Mouse (Mus musculus) MEL (cell line): ENCODE results near the gene Cacna1s. TPM values are rescaled to one million over a fixed set of nuclear protein-coding genes. Genes with fewer than 3 reads are reported as not detected.
A peak's percentile ranks its signal among the peaks of the same experiment; 100 is the strongest.

Source experiments
- DNase-seq: peaks from one replicate; pipeline ENCODE4 v3.0.0; 2011; ENCODE audit warnings: low read depth, low spot score
- H3K27ac ChIP-seq: 2 replicates; pipeline ENCODE4 v1.5.1; 2012; ENCODE audit warnings: low read depth, mild to moderate bottlenecking, control low read depth, low read length, moderate library complexity; ENCODE audit not compliant: control insufficient read depth
- H3K27me3 ChIP-seq, 2 experiments: fragments of 150-350 bp in 1 of 2; sonication (generic) in 1 of 2; 2 replicates each; pipeline ENCODE4 v1.6.1; 2012; ENCODE audit warnings: low read length in 2 of 2, mild to moderate bottlenecking in 2 of 2, improper control_type of control experiment in 1 of 2, moderate library complexity in 1 of 2; ENCODE audit not compliant: insufficient read depth in 2 of 2, control insufficient read depth in 1 of 2
- H3K36me3 ChIP-seq, 2 experiments: 2 replicates each; pipeline ENCODE4 v1.6.1; 2012 to 2014; ENCODE audit warnings: low read length in 2 of 2, improper control_type of control experiment in 1 of 2, inconsistent platforms in 1 of 2, mild to moderate bottlenecking in 1 of 2; ENCODE audit not compliant: insufficient read depth in 2 of 2, control insufficient read depth in 1 of 2
- H3K4me1 ChIP-seq, 2 experiments: fragments of 150-350 bp in 1 of 2; sonication (generic) in 1 of 2; 2 replicates each; pipeline ENCODE4 v1.6.1; 2012; ENCODE audit warnings: low read length in 2 of 2, improper control_type of control experiment in 1 of 2, mild to moderate bottlenecking in 1 of 2; ENCODE audit not compliant: insufficient read depth in 2 of 2, control insufficient read depth in 1 of 2
- H3K4me3 ChIP-seq, 2 experiments: fragments of 150-350 bp in 1 of 2; sonication (generic) in 1 of 2; 2 replicates each; pipeline ENCODE4 v1.5.1; 2012; ENCODE audit warnings: low read depth in 2 of 2, low read length in 2 of 2, mild to moderate bottlenecking in 2 of 2, moderate library complexity in 2 of 2, control low read depth in 1 of 2, improper control_type of control experiment in 1 of 2; ENCODE audit not compliant: control insufficient read depth in 1 of 2, insufficient read depth in 1 of 2
- H3K79me2 ChIP-seq: 2 replicates; pipeline ENCODE4 v1.6.1; 2012; ENCODE audit warnings: mild to moderate bottlenecking, low read length, moderate library complexity; ENCODE audit not compliant: control insufficient read depth, poor library complexity, insufficient read depth
- H3K9ac ChIP-seq: 2 replicates; pipeline ENCODE4 v1.6.1; 2012; ENCODE audit warnings: low read depth, mild to moderate bottlenecking, control low read depth, low read length, moderate library complexity; ENCODE audit not compliant: control insufficient read depth, poor library complexity, severe bottlenecking
- H3K9me3 ChIP-seq: fragments of 150-350 bp; sonication (generic); replicated peaks from 2 replicates; pipeline ENCODE4 v1.6.1; 2012; ENCODE audit warnings: mild to moderate bottlenecking, low read length, improper control_type of control experiment, moderate library complexity; ENCODE audit not compliant: insufficient read depth
- CHD1 ChIP-seq: IDR thresholded peaks from 2 replicates; pipeline ENCODE4 v1.6.1; 2012; ENCODE audit warnings: low read depth, mild to moderate bottlenecking, inconsistent platforms, low read length, improper control_type of control experiment
- CTCF ChIP-seq, 3 experiments: IDR thresholded peaks in 2 of 3; conservative IDR thresholded peaks in 1 of 3; 2 replicates each; pipeline ENCODE4 v1.5.1; 2011 to 2012; ENCODE audit warnings: low read length in 3 of 3, low read depth in 2 of 3, mild to moderate bottlenecking in 2 of 3, improper control_type of control experiment in 1 of 3, inconsistent platforms in 1 of 3, mixed read lengths in 1 of 3, moderate library complexity in 1 of 3; ENCODE audit not compliant: control insufficient read depth in 1 of 3, insufficient read depth in 1 of 3, poor library complexity in 1 of 3, severe bottlenecking in 1 of 3
- E2F4 ChIP-seq: IDR thresholded peaks from 2 replicates; pipeline ENCODE4 v1.6.1; 2011; ENCODE audit warnings: low read depth, low read length, improper control_type of control experiment, borderline replicate concordance
- ELF1 ChIP-seq: IDR thresholded peaks from 2 replicates; pipeline ENCODE4 v1.6.1; 2014; ENCODE audit warnings: low read depth, mild to moderate bottlenecking, inconsistent platforms, low read length, improper control_type of control experiment, moderate library complexity
- GABPA ChIP-seq: IDR thresholded peaks from 2 replicates; pipeline ENCODE4 v1.6.1; 2012; ENCODE audit warnings: low read depth, mild to moderate bottlenecking, inconsistent platforms, low read length, improper control_type of control experiment, moderate library complexity
- GATA1 ChIP-seq: IDR thresholded peaks from 2 replicates; pipeline ENCODE4 v1.6.1; 2011; ENCODE audit warnings: low read depth, low read length, improper control_type of control experiment
- HCFC1 ChIP-seq: IDR thresholded peaks from 2 replicates; pipeline ENCODE4 v1.6.1; 2012; ENCODE audit warnings: low read depth, mild to moderate bottlenecking, inconsistent platforms, low read length, improper control_type of control experiment, moderate library complexity
- JUND ChIP-seq: IDR thresholded peaks from 2 replicates; pipeline ENCODE4 v1.6.1; 2011; ENCODE audit warnings: low read depth, mild to moderate bottlenecking, improper control_type of control experiment, low read length
- KAT2A ChIP-seq: conservative IDR thresholded peaks from 2 replicates; pipeline ENCODE4 v1.6.1; 2012; ENCODE audit warnings: low read depth, low read length, improper control_type of control experiment, inconsistent platforms
- MAX ChIP-seq: IDR thresholded peaks from 2 replicates; pipeline ENCODE4 v1.6.1; 2011; ENCODE audit warnings: low read length, improper control_type of control experiment
- MEF2A ChIP-seq: IDR thresholded peaks from 2 replicates; pipeline ENCODE4 v1.6.1; 2014; ENCODE audit warnings: low read depth, mild to moderate bottlenecking, inconsistent platforms, low read length, improper control_type of control experiment; ENCODE audit not compliant: poor library complexity, insufficient replicate concordance, severe bottlenecking; ENCODE audit errors: extremely low read depth
- MXI1 ChIP-seq: IDR thresholded peaks from 2 replicates; pipeline ENCODE4 v1.6.1; 2011; ENCODE audit warnings: mild to moderate bottlenecking, low read depth, low read length, improper control_type of control experiment
- MYB ChIP-seq: IDR thresholded peaks from 2 replicates; pipeline ENCODE4 v1.6.1; 2011; ENCODE audit warnings: mild to moderate bottlenecking, low read depth, low read length, improper control_type of control experiment
- NELFE ChIP-seq: IDR thresholded peaks from 2 replicates; pipeline ENCODE4 v1.6.1; 2011; ENCODE audit warnings: low read depth, low read length, improper control_type of control experiment
- POLR2A ChIP-seq, 2 experiments: IDR thresholded peaks; 2 replicates each; pipeline ENCODE4 v1.6.1; 2011 to 2012; ENCODE audit warnings: low read length in 2 of 2, mild to moderate bottlenecking in 2 of 2, control low read depth in 1 of 2, improper control_type of control experiment in 1 of 2, low read depth in 1 of 2, moderate library complexity in 1 of 2; ENCODE audit not compliant: control insufficient read depth in 1 of 2, insufficient read depth in 1 of 2, poor library complexity in 1 of 2
- RAD21 ChIP-seq: IDR thresholded peaks from 2 replicates; pipeline ENCODE4 v1.6.1; 2011; ENCODE audit warnings: mild to moderate bottlenecking, low read depth, low read length, improper control_type of control experiment
- RCOR1 ChIP-seq: IDR thresholded peaks from 2 replicates; pipeline ENCODE4 v1.6.1; 2012; ENCODE audit warnings: low read depth, mild to moderate bottlenecking, inconsistent platforms, low read length, improper control_type of control experiment
- SIN3A ChIP-seq: IDR thresholded peaks from 2 replicates; pipeline ENCODE4 v1.6.1; 2012; ENCODE audit warnings: low read length, improper control_type of control experiment, inconsistent platforms
- SMC3 ChIP-seq: IDR thresholded peaks from 2 replicates; pipeline ENCODE4 v1.6.1; 2011; ENCODE audit warnings: low read depth, low read length, improper control_type of control experiment
- TCF12 ChIP-seq: IDR thresholded peaks from 2 replicates; pipeline ENCODE4 v1.6.1; 2014; ENCODE audit warnings: low read depth, mild to moderate bottlenecking, inconsistent platforms, low read length, improper control_type of control experiment, moderate library complexity
- UBTF ChIP-seq: IDR thresholded peaks from 2 replicates; pipeline ENCODE4 v1.6.1; 2012; ENCODE audit warnings: low read depth, mild to moderate bottlenecking, inconsistent platforms, low read length, improper control_type of control experiment, moderate library complexity, borderline replicate concordance; ENCODE audit not compliant: insufficient read depth
- USF1 ChIP-seq: IDR thresholded peaks from 2 replicates; pipeline ENCODE4 v1.6.1; 2014; ENCODE audit warnings: low read depth, mild to moderate bottlenecking, inconsistent platforms, low read length, improper control_type of control experiment, moderate library complexity
- ZKSCAN1 ChIP-seq: IDR thresholded peaks from 2 replicates; pipeline ENCODE4 v1.6.1; 2012; ENCODE audit warnings: low read depth, mild to moderate bottlenecking, inconsistent platforms, low read length, improper control_type of control experiment, moderate library complexity
- polyA plus RNA-seq, 2 experiments: library from polyadenylated mRNA; stranded (reverse) in 1 of 2; unstranded in 1 of 2; fragments of >175 nt in 1 of 2; fragments of >200 nt in 1 of 2; gene quantifications; 2 replicates each; pipeline versions ENCODE4 v1.2.1 to v1.2.4; 2012; ENCODE audit warnings: low replicate concordance in 2 of 2, low read depth in 1 of 2; ENCODE audit not compliant: insufficient read length in 2 of 2, insufficient read depth in 1 of 2, missing spikeins in 1 of 2
- total RNA-seq: library from RNA; depleted of rRNA; stranded (reverse); fragments of 300-350 nt; gene quantifications from 2 replicates; pipeline ENCODE4 v1.2.3, GENCODE M21; 2012

Cacna1s gene
- total and polyA plus RNA-seq, 3 experiments = not detected

DNA sequence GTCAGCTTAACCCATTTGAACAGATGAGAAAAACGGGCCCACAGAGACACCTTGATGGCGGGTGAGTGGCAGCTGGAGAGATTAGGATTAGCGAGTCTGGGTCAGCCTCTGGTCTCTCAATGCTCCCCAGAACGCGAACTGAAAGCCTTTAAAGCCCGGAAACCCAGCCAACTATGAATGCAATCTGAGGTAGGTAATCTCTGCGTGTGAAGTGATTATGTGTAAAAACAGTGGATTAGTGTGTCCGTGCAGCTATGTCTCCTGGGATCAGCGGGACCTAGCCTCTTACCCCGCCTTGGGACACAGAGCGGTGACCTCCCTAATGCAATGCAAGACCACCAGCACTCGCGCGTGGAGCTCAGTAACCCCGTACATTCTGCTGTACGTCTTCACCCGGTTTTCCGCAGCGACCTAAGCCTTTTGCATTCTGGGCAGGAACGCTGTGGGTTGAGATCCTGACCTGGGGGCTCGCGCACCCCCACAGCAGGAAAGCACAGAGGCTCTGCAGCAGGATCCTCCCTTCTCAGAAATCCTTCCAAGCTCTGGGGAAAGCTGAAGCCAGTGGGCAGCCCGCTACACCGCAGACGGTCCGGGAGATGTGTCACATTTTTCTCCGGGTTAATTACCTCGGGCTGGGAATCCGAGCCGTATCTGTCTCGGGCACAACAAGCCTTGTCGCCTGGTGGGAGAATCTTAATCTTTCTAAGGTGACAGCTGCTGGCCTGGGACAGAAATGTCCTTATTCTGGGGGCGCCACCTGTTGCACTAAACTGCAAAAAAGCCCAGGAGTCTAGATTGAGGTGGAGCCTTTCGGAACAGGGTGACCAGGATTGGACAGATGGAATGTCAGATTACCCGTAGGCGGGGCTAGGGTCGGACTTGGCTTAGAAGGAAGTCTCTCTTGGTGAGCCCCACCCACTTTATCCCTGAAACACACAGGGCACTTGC, 45.1 kb upstream of the Cacna1s start, which contains the start of gene Tmem9:
Gene Tmem9 (plus strand): TSS at position 940 of the 948 bp plus-strand sequence.
- Histone ChIP-seq H3K79me2 (no peaks in the 10 kb centered on the region), H3K27ac (no peak within 1 kb of the TSS), H3K9me3 (no peaks in the 10 kb centered on the region), H3K9ac (peak within 1 kb of the TSS; percentile 44), H3K27me3 (no peaks in the 10 kb centered on the region; a peak in 3 of 4 replicates), H3K36me3 (peaks cover 0 to 9% of the 10 kb centered on the region in 2 experiments; a peak in 2 of 4 replicates), H3K4me1 (peaks cover 0 to 18% of the 10 kb centered on the region in 2 experiments; a peak in 2 of 4 replicates), H3K4me3 (peak within 1 kb of the TSS; percentile 60 to 64)
- TF ChIP-seq GATA1 (no peak), CTCF (IDR thresholded peaks at IDR 0.05 in 2 of 3, conservative IDR thresholded peaks at IDR 0.05 in 1 of 3; ENCODE audit: control insufficient read depth in 1 of 3, insufficient read depth in 1 of 3, low read depth in 2 of 3, low read length in 3 of 3, poor library complexity in 1 of 3, severe bottlenecking in 1 of 3) (0 out of 6 replicates have a peak, but pooled peaks of 1 of the 3 experiments have one; percentile 7)
- peak; percentile 87 for DNase-seq

DNA sequence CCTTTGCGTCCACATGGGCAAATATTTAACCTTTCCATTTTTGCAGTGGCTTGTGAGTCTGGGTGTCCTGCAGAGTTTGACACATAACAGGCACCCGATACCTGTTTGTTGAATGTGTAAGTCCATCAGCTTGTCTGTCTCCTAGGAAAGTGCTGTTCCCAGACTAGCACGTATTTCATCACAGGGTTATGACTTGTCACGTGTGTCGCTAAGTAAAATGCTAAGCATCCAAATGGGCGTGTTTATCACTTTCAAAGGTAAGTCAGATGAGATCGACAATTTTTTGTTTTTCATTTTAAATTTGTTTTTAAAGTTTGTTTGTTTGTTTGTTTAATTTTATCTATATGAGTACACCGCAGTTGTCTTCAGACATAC, 44.4 kb upstream of the Cacna1s start:
- Histone ChIP-seq H3K4me1 (peaks cover 6 to 18% of the 10 kb centered on the region in 2 experiments), H3K27me3 (no peaks in the 10 kb centered on the region; a peak in 3 of 4 replicates), H3K9me3 (no peaks in the 10 kb centered on the region), H3K79me2 (no peaks in the 10 kb centered on the region), H3K4me3 (peak overlapping the region; percentile 60 to 64), H3K9ac (peak overlapping the region; percentile 44), H3K36me3 (peaks cover 0 to 13% of the 10 kb centered on the region in 2 experiments; a peak in 2 of 4 replicates), H3K27ac (no peak overlapping the region)
- TF ChIP-seq MXI1 (peak; percentile 91), POLR2A (IDR thresholded peaks at IDR 0.05; ENCODE audit: control insufficient read depth in 1 of 2, insufficient read depth in 1 of 2, low read depth in 1 of 2, low read length in 2 of 2, poor library complexity in 1 of 2) (no peak), CHD1 (no peak), MAX (peak; percentile 46), CTCF (IDR thresholded peaks at IDR 0.05 in 2 of 3, conservative IDR thresholded peaks at IDR 0.05 in 1 of 3; ENCODE audit: control insufficient read depth in 1 of 3, insufficient read depth in 1 of 3, low read depth in 2 of 3, low read length in 3 of 3, poor library complexity in 1 of 3, severe bottlenecking in 1 of 3) (no peak), MYB (no peak), SIN3A (peak; percentile 41; the same call in 1 of the 2 replicates), SMC3 (no peak), JUND (no peak), USF1 (peak; percentile 74)
- no peak for DNase-seq

DNA sequence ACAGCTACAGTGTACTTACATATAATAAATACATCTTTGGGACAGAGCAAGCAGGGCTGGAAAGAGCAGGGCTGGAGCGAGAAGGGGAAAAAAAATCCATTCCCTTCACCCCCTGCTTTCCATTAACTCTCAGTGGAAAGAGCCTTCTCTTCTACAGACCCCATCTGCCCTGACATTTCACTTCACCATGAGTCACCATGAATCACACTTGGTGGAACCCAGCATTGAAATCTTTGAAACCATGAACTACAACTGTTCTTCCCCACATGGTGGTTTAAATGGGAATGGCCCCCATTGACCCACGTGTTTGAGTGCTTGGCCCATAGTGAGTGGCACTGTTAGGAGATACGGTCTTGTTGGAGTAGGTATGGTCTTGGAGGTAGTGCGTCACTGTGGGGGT, 42.3 kb upstream of the Cacna1s start:
- Histone ChIP-seq H3K36me3 (peaks cover 0 to 30% of the 10 kb centered on the region in 2 experiments; a peak in 2 of 4 replicates), H3K9me3 (no peaks in the 10 kb centered on the region), H3K79me2 (no peaks in the 10 kb centered on the region), H3K9ac (no peak overlapping the region), H3K27ac (no peak overlapping the region), H3K4me1 (peaks cover 17 to 36% of the 10 kb centered on the region in 2 experiments), H3K27me3 (no peaks in the 10 kb centered on the region; a peak in 3 of 4 replicates), H3K4me3 (no peak overlapping the region)
- DNase-seq = no peak
- TF ChIP-seq MAX (no peak), USF1 (no peak), MEF2A (no peak), RCOR1 (no peak), RAD21 (no peak), ELF1 (no peak), ZKSCAN1 (no peak), KAT2A (no peak), HCFC1 (no peak), TCF12 (no peak), E2F4 (no peak), GABPA (no peak), NELFE (no peak), UBTF (no peak)
